Mouse (Mus musculus): ENCODE measurements around the gene Fastkd1. TPM values are rescaled to one million over a fixed set of nuclear protein-coding genes. Genes with fewer than 3 reads are reported as not detected.

Fastkd1 gene
- 1.1 and 1.2 TPM in 2 replicates for polyA plus RNA-seq (2012)

DNA sequence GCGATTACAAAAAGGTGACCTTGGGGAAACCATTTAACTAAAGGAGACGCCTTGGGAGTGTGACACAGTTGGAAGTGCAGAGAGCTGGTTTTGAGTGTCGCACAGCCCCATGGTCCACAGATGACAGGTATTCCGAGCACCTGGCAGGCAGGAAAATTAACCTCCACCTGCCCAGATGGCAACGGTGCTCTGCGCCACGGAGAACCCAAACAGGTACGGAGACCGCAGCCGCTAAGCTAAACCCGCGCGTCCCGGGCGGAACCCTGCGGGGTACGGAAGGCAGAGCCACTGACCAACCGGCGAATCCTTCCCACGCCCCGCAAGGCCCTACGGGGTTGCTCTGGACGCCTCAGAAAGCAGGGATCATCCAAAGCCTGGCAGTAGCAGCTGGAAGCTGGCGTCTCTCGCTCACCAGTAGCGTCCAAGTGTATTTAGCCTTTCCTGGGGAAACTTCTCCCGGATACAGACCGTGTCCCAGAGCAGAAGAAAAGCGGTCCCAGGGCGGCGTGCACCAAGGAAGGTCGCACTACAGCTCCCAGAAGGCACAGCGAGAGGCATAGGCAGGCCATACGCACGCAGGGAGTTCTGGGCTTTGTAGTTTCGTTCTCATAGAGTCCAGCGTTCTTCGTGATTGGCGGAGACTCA lies at the start of gene Fastkd1:
Gene Fastkd1 (minus strand): TSS at position 536 of the 645 bp plus-strand sequence.
- no peak for TF ChIP-seq GATA1 (IDR thresholded peaks at IDR 0.05; ENCODE audit: low read length)

DNA sequence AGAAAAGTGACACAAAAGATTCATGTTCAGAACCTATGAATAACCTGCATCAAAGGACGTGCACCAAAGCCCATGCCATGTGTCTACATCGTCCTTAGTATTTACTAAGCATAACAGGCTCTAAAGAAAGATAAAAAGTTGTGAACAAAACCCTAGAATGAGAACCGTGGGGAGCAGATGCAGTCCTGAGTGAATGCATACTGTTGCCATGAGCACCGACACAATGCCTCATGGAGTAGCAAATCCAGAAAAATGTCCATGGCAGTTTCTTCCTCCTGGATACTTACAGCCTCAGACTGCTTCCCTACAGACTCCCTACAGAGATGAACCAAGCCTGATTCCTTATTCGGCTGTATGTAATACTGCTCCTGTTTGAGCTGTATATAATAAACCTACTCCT lies 47.7 kb upstream of the Fastkd1 start:
- no peak for TF ChIP-seq GATA1 (IDR thresholded peaks at IDR 0.05; ENCODE audit: low read length)

DNA sequence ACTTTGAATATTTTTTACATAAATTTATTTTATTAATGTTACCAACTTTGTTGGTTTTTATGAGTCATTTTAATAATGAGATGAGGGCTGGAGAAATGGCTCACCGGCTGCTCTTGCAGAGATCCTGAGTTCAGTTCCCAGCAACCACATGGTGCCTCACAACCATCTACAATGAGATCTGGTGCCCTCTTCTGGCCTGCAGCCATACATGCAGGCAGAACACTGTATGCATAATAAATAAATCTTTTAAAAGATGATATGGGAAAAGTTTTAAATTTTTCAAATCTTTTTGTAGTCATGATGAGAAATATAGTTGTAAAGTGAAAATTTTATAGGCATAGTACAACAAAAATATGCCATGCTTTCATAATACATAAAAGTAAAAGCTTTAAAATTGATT lies 31.8 kb upstream of the Fastkd1 start:
- no peak for TF ChIP-seq GATA1 (IDR thresholded peaks at IDR 0.05; ENCODE audit: low read length)

DNA sequence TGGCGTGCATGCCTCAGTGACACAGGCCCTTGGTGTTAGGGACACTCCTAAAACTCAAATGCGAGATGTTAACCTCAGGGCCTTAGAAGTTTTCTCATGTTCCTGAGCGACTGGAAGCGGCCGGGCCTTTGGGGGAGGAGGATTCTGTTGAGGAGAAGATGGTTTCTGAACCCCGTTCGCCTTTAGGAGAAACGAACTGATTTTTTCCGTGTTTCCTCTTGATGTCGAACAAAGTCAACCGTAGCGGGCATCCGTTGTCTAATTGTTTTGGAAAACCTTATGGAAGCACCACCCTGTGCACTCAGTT lies 10.2 kb upstream of the Fastkd1 start:
- TF ChIP-seq GATA1 (IDR thresholded peaks at IDR 0.05; ENCODE audit: low read length), result no peak

DNA sequence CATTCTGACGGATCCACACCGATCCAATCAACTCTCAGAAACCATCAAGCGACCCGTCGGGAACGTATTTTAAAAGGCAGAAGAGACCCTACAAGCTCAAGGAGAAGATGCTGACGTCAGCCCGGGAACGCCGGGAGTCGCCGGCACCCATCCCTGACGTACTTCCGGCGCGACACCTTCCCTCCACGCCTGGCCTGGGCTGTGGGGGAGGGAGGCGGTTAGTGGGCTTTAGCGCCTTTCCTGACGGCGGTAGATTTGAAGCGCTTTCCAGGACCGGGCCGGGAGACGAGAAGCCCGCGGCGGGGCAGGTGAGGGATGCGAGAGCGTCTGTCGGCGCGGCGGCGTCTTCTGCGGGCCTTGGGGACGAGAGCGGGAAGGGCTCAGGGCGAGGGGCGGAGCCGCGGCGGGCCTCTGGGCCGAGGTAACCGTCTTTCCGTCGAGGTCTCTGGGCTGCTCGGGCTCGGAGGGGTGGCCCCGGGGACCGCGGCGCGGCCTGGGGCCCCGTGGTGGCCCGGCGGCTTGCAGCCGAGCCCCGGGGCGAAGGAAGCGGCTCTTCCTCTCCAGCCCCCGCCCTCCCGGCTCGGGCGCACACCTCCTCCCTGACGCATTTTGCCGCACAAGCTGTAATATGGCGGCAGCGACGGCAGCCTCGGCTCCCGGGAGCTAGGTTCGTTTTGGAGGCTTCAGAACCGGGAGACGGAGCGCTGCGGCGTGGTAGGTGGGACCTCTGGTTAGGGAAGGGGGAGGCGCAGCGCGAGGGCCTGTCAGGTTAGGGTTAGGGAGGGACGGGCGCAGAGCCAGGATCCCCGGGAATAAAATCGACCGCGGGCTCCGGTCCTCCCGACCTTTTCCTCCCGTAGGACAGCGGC lies 9.6 kb upstream of the Fastkd1 start:
- no peak for TF ChIP-seq GATA1 (IDR thresholded peaks at IDR 0.05; ENCODE audit: low read length)

DNA sequence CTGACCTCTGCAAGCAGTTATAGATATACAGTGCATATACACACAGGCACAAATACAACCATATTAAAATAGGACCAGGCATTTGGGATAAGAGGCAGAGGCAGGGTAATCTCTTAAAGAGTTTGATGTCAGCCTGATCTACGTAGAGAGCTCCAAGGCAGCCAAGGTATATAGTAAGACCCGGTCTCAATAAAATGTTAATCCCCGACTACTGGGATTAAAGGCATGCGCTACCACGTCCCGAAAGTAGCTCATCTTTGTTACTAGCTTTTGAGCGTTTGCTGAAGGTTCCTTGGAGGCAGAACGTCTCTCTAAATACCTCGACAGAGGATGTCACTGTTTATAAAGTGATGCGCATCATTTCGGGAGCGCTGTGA lies 8.9 kb upstream of the Fastkd1 start, which contains the start of gene Ppig:
Gene Ppig (plus strand): TSS at position 273 of the 377 bp plus-strand sequence.
- no peak for TF ChIP-seq GATA1 (IDR thresholded peaks at IDR 0.05; ENCODE audit: low read length)

DNA sequence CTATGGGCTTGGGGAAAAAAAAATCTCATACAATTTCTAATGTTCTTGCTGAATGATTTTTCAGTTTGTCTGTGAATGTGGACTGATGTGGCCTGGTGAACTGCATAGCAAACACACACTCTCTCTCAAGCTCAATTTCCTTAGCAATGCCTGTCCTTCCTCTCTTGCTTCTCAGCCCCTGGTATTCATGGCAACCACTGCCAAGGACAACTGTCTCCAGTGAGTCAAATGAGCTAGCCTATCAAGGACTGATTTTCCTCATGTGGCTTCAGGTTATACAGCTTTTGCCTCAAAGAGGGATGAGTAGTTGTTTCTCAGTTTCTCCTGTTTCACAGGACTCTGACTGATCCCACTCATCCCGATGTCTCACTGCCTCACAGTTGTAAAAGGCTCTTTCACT lies 5.8 kb upstream of the Fastkd1 start:
- no peak for TF ChIP-seq GATA1 (IDR thresholded peaks at IDR 0.05; ENCODE audit: low read length)

DNA sequence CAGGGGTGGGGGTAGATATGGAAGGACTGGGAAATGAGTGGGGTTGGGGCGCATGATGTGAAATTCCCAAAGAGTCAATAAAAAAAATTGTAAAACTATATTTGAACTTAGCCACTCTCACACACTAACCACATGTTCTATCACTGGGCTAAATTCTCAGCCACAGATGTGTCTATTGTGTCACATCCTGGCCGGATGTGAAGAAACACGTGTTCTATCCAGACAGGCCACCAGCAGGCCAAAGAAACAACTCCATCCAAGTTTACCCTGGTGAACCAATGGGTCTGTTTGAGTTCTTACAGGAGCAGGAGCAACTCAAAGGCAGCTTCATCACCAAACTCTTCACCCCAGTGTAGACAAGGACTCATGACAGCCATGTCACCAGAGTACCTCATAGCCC lies 3.2 kb upstream of the Fastkd1 start:
- TF ChIP-seq GATA1 (IDR thresholded peaks at IDR 0.05; ENCODE audit: low read length), result no peak

DNA sequence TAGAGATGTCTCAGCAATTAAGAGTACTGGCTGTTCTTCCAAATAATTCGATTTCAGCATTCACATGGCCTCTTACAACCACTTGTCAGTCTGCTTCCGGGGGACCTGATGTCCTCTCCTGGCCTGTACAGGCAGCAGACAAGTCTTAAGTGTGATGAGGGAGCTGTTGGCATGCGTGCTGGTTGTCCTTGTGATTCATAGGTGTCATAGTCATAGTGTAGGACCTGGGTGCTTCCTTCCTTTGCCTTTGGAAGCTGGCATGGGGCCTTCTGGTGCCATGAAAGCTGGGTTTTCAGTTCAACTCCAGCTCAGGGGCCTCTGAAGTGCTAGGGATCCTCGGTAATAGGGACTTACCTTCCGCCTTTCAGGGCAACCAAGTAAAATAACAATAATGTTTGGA lies 810 bp upstream of the Fastkd1 start:
- no peak for TF ChIP-seq GATA1 (IDR thresholded peaks at IDR 0.05; ENCODE audit: low read length)

DNA sequence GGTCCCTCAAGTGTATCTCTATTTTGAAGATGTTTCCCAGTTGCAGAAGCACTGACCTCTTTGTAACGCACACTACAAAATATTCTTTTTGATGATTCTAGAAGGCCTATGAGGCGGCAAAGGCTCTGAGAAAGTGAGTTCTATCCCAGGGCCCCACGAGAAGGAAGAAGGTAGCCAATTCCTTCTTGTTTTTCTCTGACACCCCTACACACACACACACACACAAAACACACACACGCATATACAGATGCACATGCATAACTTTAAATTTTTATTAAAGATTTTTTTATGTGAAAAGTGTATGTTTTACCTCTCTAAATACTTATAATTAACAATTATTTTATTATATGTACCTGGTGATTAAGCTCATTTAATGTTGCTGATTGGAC lies 304 bp upstream of the Fastkd1 start:
- no peak for TF ChIP-seq GATA1 (IDR thresholded peaks at IDR 0.05; ENCODE audit: low read length)

DNA sequence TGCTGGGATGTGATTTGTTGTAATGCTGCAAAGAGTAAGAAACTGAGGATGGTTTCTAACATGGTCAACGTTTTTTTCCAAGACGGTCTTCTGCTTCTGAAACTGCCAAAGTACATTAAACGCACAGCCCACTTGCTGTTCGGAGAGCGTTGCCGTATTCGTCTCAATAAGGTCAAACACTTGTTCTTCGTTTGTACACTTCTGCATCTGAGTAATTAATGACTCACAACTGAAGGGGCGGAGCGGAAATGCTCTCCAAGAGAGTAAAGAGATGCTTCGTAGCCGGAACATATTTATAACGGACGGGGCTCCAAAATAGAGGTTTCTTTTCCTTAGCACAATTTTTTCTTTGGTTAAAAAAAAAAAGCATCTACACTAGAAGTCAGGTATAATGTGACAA lies 1.1 kb downstream of the Fastkd1 start:
- no peak for TF ChIP-seq GATA1 (IDR thresholded peaks at IDR 0.05; ENCODE audit: low read length)

DNA sequence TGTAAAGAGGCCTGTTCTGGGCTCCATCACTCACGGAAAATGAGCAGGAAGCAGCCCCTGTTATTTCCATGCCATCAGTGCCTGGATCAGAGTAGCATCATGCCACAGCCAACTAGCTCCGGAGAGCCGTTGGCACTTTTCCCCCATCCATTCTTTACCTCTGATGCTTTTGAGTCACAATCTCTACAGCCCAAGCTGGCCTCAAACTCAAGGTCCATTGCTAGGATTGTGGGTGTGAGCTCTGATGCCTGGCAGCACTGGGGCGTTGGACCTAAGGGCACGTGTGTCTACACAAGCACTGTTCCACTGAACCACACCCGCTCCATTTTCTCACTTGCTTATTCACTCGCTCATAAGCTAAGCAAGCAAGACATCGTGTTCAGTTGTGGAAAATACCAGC lies 12.9 kb downstream of the Fastkd1 start:
- TF ChIP-seq GATA1 (IDR thresholded peaks at IDR 0.05; ENCODE audit: low read length), result no peak

DNA sequence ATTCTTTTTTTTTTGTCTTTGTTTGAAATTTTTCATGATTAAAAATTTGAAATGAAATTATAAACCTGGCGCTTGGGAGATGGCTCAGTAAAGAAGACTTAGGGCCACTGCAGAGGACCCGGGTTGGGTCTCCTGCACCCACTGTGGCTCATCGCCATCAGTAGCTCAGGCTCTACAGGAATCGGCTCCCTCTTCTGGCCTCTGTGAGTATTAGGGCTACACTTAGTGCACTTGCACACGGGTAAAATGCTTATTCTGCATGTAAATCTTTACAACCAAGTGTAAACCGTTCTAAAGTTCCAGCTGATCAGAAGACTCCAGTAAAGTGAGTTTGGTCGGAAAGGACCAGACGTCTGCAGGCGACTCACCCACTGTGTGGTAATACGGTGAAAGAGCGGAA lies 19.8 kb downstream of the Fastkd1 start:
- no peak for TF ChIP-seq GATA1 (IDR thresholded peaks at IDR 0.05; ENCODE audit: low read length)

DNA sequence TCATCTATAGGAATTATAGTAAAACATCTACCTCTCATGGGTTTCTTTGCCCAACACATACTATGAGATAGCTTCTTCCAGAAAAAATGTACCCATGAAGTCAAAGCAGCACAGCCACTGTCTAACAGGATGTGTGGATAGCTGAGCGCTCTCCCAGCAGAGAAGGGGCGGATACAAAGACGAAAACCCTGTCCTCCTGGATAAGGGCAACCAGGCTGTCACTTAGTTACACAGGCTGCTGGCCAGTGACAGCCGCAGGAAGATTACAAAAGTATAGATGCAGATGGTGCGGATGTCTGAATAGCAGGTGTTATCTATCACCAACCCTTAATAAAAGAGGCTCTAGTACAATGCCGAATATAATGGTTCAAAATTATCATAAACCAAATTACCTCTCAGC lies 22.5 kb downstream of the Fastkd1 start:
- no peak for TF ChIP-seq GATA1 (IDR thresholded peaks at IDR 0.05; ENCODE audit: low read length)

DNA sequence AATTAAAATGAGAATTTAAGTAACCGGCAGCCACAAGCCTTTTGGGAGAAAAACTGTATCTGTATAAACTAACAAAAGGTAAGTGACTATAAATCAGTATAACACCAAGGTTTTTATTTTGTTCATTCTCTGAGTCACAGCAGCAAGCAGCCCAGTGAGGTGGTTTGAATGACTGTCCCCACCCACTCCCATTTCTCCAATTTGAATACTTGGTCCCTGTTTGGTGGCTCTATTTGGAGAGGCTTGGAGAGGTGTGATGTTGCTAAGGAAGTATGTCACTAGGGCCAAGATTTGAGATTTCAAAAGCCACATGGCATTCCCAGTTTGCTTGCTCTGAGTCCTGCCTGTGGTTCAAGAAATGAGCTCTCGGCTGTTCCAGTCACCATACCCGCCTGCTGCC lies 23.1 kb downstream of the Fastkd1 start:
- TF ChIP-seq GATA1 (IDR thresholded peaks at IDR 0.05; ENCODE audit: low read length), result no peak

DNA sequence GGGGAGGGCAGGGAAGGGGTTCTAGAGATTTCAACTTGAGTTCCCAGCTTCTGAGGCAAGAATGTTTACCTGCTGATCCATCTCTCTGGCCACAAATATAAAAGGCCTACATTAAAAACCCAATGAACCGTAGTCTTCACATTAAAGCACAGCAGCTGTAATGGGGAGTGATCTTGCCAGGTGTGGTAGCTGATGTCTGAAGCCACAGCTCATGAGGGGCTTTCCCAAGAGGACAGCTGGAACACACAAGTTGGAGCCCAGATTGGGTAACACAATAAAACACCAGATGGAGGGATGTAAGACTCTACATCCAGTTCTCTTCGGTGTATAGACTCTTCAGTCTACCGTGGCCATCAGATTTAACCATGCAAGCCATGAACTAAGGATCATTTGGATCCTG lies 28.8 kb downstream of the Fastkd1 start:
- no peak for TF ChIP-seq GATA1 (IDR thresholded peaks at IDR 0.05; ENCODE audit: low read length)
